Mouse (Mus musculus) urinary bladder, postnatal 36 days (tissue): Measurements from ENCODE around the gene Wtap.
A peak's percentile ranks its signal among the peaks of the same experiment; 100 is the strongest.
"Not testable (repeated sequence)": the region's sequence is repeated elsewhere in the genome, so short reads cannot be mapped to it uniquely, and the experiment has no call there.

ENCODE experiments used
- DNase-seq, 2 experiments: peaks; one replicate each; pipeline ENCODE4 v3.0.0; 2022; ENCODE audit warnings: low spot score in 2 of 2, mixed read lengths in 1 of 2

Gene Wtap

GRCm38 (mm10) chr17:12994069-12994468 lies at the start of gene Wtap:
Gene Wtap (minus strand): TSS chr17:12994169.
- no peak for DNase-seq

- DNase-seq, result not testable (repeated sequence)
These were observed 42.7 kb upstream of the Wtap start for GRCm38 (mm10) chr17:13036627-13037192.

GRCm38 (mm10) chr17:13013316-13013715 lies 19.3 kb upstream of the Wtap start:
- DNase-seq, result no peak

GRCm38 (mm10) chr17:13009887-13010286 lies 15.9 kb upstream of the Wtap start:
- no peak for DNase-seq

- no peak for DNase-seq
These were observed 14.6 kb upstream of the Wtap start for GRCm38 (mm10) chr17:13008528-13008927.

- DNase-seq, result peak; percentile 99
These were observed 13.9 kb upstream of the Wtap start for GRCm38 (mm10) chr17:13007730-13008425.

GRCm38 (mm10) chr17:13006984-13007383 lies 13.0 kb upstream of the Wtap start:
- no peak for DNase-seq

GRCm38 (mm10) chr17:13006546-13006945 lies 12.6 kb upstream of the Wtap start, which contains the start of gene Sod2:
Gene Sod2 (plus strand): TSS chr17:13006846.
- not testable (repeated sequence) for DNase-seq

- not testable (repeated sequence) for DNase-seq
These were observed 10.5 kb upstream of the Wtap start for GRCm38 (mm10) chr17:13004436-13004835.

GRCm38 (mm10) chr17:13002243-13002642 lies 8.3 kb upstream of the Wtap start:
- not testable (repeated sequence) for DNase-seq

GRCm38 (mm10) chr17:12999069-12999468 lies 5.1 kb upstream of the Wtap start:
- DNase-seq, result no peak

- no peak for DNase-seq
These were observed 3.9 kb upstream of the Wtap start for GRCm38 (mm10) chr17:12997890-12998289.

- DNase-seq, result peak in 1 of 2 experiments; percentile 56
These were observed 2.4 kb upstream of the Wtap start for GRCm38 (mm10) chr17:12996345-12996744.

- peak; percentile 95 to 96 for DNase-seq
These were observed 1.4 kb downstream of the Wtap start for GRCm38 (mm10) chr17:12992470-12992991.

- DNase-seq, result peak; percentile 84 to 85
These were observed 2.2 kb downstream of the Wtap start for GRCm38 (mm10) chr17:12991635-12992358.

GRCm38 (mm10) chr17:12991194-12991634 lies 2.8 kb downstream of the Wtap start:
- no peak for DNase-seq

GRCm38 (mm10) chr17:12990567-12991145 lies 3.3 kb downstream of the Wtap start:
- no peak for DNase-seq

GRCm38 (mm10) chr17:12988096-12988495 lies 5.9 kb downstream of the Wtap start:
- DNase-seq, result not testable (repeated sequence)

GRCm38 (mm10) chr17:12983988-12984387 lies 10.0 kb downstream of the Wtap start:
- no peak for DNase-seq

GRCm38 (mm10) chr17:12978546-12978945 lies 15.4 kb downstream of the Wtap start:
- no peak for DNase-seq

GRCm38 (mm10) chr17:12973851-12974250 lies 20.1 kb downstream of the Wtap start:
- no peak for DNase-seq

- no peak for DNase-seq
These were observed 26.8 kb downstream of the Wtap start for GRCm38 (mm10) chr17:12967173-12967572.
